Mouse (Mus musculus): ENCODE results near the gene Ubac2. TPM values are rescaled to one million over a fixed set of nuclear protein-coding genes. Genes with fewer than 3 reads are reported as not detected.

Gene Ubac2
- polyA plus RNA-seq, 1 experiment from 2014 or later = 38.5 TPM

GRCm38 (mm10) chr14:122003812-122004211 is 125.4 kb downstream of the Ubac2 start:
- H3K4me1 ChIP-seq (replicated peaks; ENCODE audit: control insufficient read depth, insufficient read depth) = no peaks in the 10 kb centered on the region
- H3K27ac ChIP-seq (replicated peaks) = no peak overlapping the region
- no peaks in the 10 kb centered on the region for H3K9me3 ChIP-seq (ENCODE audit: control insufficient read depth, low read length)
- no peak overlapping the region for H3K9ac ChIP-seq (ENCODE audit: low read length)
- no peaks in the 10 kb centered on the region for H3K36me3 ChIP-seq (ENCODE audit: control insufficient read depth, insufficient read depth, low read length)
- no peaks in the 10 kb centered on the region for H3K27me3 ChIP-seq (ENCODE audit: control insufficient read depth, insufficient read depth, low read length)
- no peak overlapping the region for H3K4me3 ChIP-seq (ENCODE audit: low read depth, low read length)
- no peak overlapping the region for H3K4me2 ChIP-seq (replicated peaks; ENCODE audit: low read depth)
- no peak for TF ChIP-seq CTCF (IDR thresholded peaks at IDR 0.05; ENCODE audit: low read depth)
- no peak for TF ChIP-seq EP300 (optimal IDR thresholded peaks at IDR 0.05)
- ATAC-seq (ENCODE audit: low FRiP score, low TSS enrichment) (0 out of 2 replicates have a peak, but pooled peaks have one; percentile 15), DNase-seq (ENCODE audit: low spot score) (no peak)

DNA sequence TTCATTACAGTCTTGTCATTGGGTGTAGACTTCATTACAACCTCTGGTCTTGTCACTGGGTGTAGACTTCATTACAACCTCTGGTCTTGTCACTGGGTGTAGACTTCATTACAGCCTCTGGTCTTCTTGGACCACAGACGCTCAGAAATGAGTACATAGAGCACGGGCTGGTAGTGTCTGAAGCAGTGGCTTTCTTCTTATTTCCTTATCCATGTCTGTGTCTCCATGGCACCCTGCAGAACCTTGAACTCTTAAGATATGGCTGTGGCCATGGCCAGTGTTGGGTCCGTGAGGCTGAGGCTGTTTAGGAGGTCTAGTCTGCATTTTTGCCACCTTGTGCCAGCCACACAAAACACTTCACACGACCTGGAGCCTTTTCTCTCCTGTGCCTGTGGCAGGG is 129.8 kb downstream of the Ubac2 start:
- H3K4me3 ChIP-seq (ENCODE audit: low read depth, low read length) = no peak overlapping the region
- H3K4me1 ChIP-seq (replicated peaks; ENCODE audit: control insufficient read depth, insufficient read depth) = no peaks in the 10 kb centered on the region
- H3K27me3 ChIP-seq (ENCODE audit: control insufficient read depth, insufficient read depth, low read length) = no peaks in the 10 kb centered on the region
- no peaks in the 10 kb centered on the region for H3K36me3 ChIP-seq (ENCODE audit: control insufficient read depth, insufficient read depth, low read length)
- DNase-seq (ENCODE audit: low spot score) (no peak), ATAC-seq (ENCODE audit: low FRiP score, low TSS enrichment) (no peak)
- H3K9me3 ChIP-seq (ENCODE audit: control insufficient read depth, low read length) = no peaks in the 10 kb centered on the region
- 87% methylated on average over 4 of the region's 4 CpGs for WGBS
- no peak overlapping the region for H3K9ac ChIP-seq (ENCODE audit: low read length)
- no peak overlapping the region for H3K4me2 ChIP-seq (replicated peaks; ENCODE audit: low read depth)
- TF ChIP-seq CTCF (IDR thresholded peaks at IDR 0.05; ENCODE audit: low read depth) = no peak
- no peak for TF ChIP-seq EP300 (optimal IDR thresholded peaks at IDR 0.05)
- H3K27ac ChIP-seq (replicated peaks) = no peak overlapping the region

- Histone ChIP-seq H3K9me3 (ENCODE audit: control insufficient read depth, low read length) (no peaks in the 10 kb centered on the region), H3K4me2 (replicated peaks; ENCODE audit: low read depth) (no peak overlapping the region), H3K36me3 (ENCODE audit: control insufficient read depth, insufficient read depth, low read length) (no peaks in the 10 kb centered on the region), H3K27ac (replicated peaks) (no peak overlapping the region), H3K27me3 (ENCODE audit: control insufficient read depth, insufficient read depth, low read length) (no peaks in the 10 kb centered on the region), H3K4me3 (ENCODE audit: low read depth, low read length) (no peak overlapping the region), H3K4me1 (replicated peaks; ENCODE audit: control insufficient read depth, insufficient read depth) (no peaks in the 10 kb centered on the region), H3K9ac (ENCODE audit: low read length) (no peak overlapping the region)
- no peak for TF ChIP-seq CTCF (IDR thresholded peaks at IDR 0.05; ENCODE audit: low read depth)
- no peak for TF ChIP-seq EP300 (optimal IDR thresholded peaks at IDR 0.05)
- DNase-seq (ENCODE audit: low spot score) (no peak), ATAC-seq (ENCODE audit: low FRiP score, low TSS enrichment) (no peak)
- 86% methylated on average over 13 of the region's 13 CpGs for whole genome bisulfite sequencing
Measured at GRCm38 (mm10) chr14:122009502-122009901, 131.1 kb downstream of the Ubac2 start.

- WGBS = 51% methylated on average over 7 of the region's 7 CpGs
- DNase-seq (ENCODE audit: low spot score) = no peak
- Histone ChIP-seq H3K9me3 (ENCODE audit: control insufficient read depth, low read length) (no peaks in the 10 kb centered on the region), H3K9ac (ENCODE audit: low read length) (no peak overlapping the region), H3K27me3 (ENCODE audit: control insufficient read depth, insufficient read depth, low read length) (no peaks in the 10 kb centered on the region), H3K4me1 (replicated peaks; ENCODE audit: control insufficient read depth, insufficient read depth) (no peaks in the 10 kb centered on the region), H3K4me3 (ENCODE audit: low read depth, low read length) (no peak overlapping the region), H3K4me2 (replicated peaks; ENCODE audit: low read depth) (no peak overlapping the region), H3K36me3 (ENCODE audit: control insufficient read depth, insufficient read depth, low read length) (no peaks in the 10 kb centered on the region), H3K27ac (replicated peaks) (peak overlapping the region; percentile 49; the same call in 1 of the 2 replicates)
- TF ChIP-seq EP300 (optimal IDR thresholded peaks at IDR 0.05) (no peak), CTCF (IDR thresholded peaks at IDR 0.05; ENCODE audit: low read depth) (no peak)
- no peak for ATAC-seq (ENCODE audit: low FRiP score, low TSS enrichment)
Measured at GRCm38 (mm10) chr14:122010301-122010700, 131.9 kb downstream of the Ubac2 start.

DNA sequence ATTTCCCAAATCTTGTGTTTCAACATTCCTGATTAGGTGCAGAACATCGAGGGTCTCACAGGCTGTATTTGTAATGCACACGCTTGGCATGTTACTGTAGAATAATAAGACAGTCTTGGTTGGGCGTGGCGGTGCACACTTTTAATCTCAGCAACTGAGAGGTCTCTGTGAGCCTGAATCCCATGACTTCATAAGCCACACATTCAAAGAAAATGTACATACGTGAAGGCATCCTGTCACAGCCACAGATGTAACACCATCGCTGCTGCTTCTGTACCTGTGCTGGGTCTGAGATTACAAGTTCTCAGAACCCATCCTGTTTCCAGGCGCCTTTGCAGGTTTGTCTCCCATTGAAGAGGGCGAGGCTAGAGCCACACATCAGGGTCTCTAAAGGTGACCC is 133.3 kb downstream of the Ubac2 start:
- Histone ChIP-seq H3K4me2 (replicated peaks; ENCODE audit: low read depth) (no peak overlapping the region), H3K36me3 (ENCODE audit: control insufficient read depth, insufficient read depth, low read length) (no peaks in the 10 kb centered on the region), H3K4me1 (replicated peaks; ENCODE audit: control insufficient read depth, insufficient read depth) (no peaks in the 10 kb centered on the region), H3K9ac (ENCODE audit: low read length) (no peak overlapping the region), H3K27me3 (ENCODE audit: control insufficient read depth, insufficient read depth, low read length) (no peaks in the 10 kb centered on the region), H3K4me3 (ENCODE audit: low read depth, low read length) (no peak overlapping the region), H3K27ac (replicated peaks) (no peak overlapping the region), H3K9me3 (ENCODE audit: control insufficient read depth, low read length) (no peaks in the 10 kb centered on the region)
- DNase-seq (ENCODE audit: low spot score) (no peak), ATAC-seq (ENCODE audit: low FRiP score, low TSS enrichment) (no peak)
- TF ChIP-seq EP300 (optimal IDR thresholded peaks at IDR 0.05) = no peak
- TF ChIP-seq CTCF (IDR thresholded peaks at IDR 0.05; ENCODE audit: low read depth) = no peak
- WGBS = 93% methylated on average over 8 of the region's 8 CpGs

GRCm38 (mm10) chr14:122012193-122012592 is 133.8 kb downstream of the Ubac2 start:
- no peaks in the 10 kb centered on the region for H3K27me3 ChIP-seq (ENCODE audit: control insufficient read depth, insufficient read depth, low read length)
- H3K4me2 ChIP-seq (replicated peaks; ENCODE audit: low read depth) = no peak overlapping the region
- no peak overlapping the region for H3K4me3 ChIP-seq (ENCODE audit: low read depth, low read length)
- ATAC-seq (ENCODE audit: low FRiP score, low TSS enrichment) = no peak
- TF ChIP-seq EP300 (optimal IDR thresholded peaks at IDR 0.05) (no peak), CTCF (IDR thresholded peaks at IDR 0.05; ENCODE audit: low read depth) (no peak)
- H3K27ac ChIP-seq (replicated peaks) = no peak overlapping the region
- no peaks in the 10 kb centered on the region for H3K4me1 ChIP-seq (replicated peaks; ENCODE audit: control insufficient read depth, insufficient read depth)
- H3K9ac ChIP-seq (ENCODE audit: low read length) = no peak overlapping the region
- 66% methylated on average over 5 of the region's 5 CpGs for WGBS
- H3K9me3 ChIP-seq (ENCODE audit: control insufficient read depth, low read length) = no peaks in the 10 kb centered on the region
- DNase-seq (ENCODE audit: low spot score) = no peak
- no peaks in the 10 kb centered on the region for H3K36me3 ChIP-seq (ENCODE audit: control insufficient read depth, insufficient read depth, low read length)
